Mouse (Mus musculus): ENCODE measurements around the gene Rgma. TPM values are rescaled to one million over a fixed set of nuclear protein-coding genes. Genes with fewer than 3 reads are reported as not detected.
A peak's percentile ranks its signal among the peaks of the same experiment; 100 is the strongest.

Gene Rgma
- 100 to 1,000 TPM; 185 to 206 TPM for total RNA-seq (2021)

- intact Hi-C loops (cut with DNase I), result loop anchor here (5.0 to 10.0 kb wide), 3 partner anchors 168 to 973 kb away; no protein-coding TSS in a partner anchor
- peak; percentile 78 for DNase-seq
Measured at GRCm38 (mm10) chr7:73375257-73376100, at the start of gene Rgma. Gene Rgma (plus strand): TSS chr7:73375509.

GRCm38 (mm10) chr7:73326236-73326635 lies 49.1 kb upstream of the Rgma start:
- intact Hi-C loops (cut with DNase I), result no loop called here

GRCm38 (mm10) chr7:73326680-73327079 lies 48.6 kb upstream of the Rgma start:
- intact Hi-C loops (cut with DNase I), result no loop called here
- DNase-seq, result no peak

More at GRCm38 (mm10) chr7:73326236-73326635, 49.1 kb upstream of the Rgma start:
- DNase-seq, result no peak

- no peak for DNase-seq
- intact Hi-C loops (cut with DNase I), result no loop called here
Measured at GRCm38 (mm10) chr7:73327193-73327592, 48.1 kb upstream of the Rgma start.

- intact Hi-C loops (cut with DNase I), result no loop called here
Measured at GRCm38 (mm10) chr7:73327652-73328051, 47.7 kb upstream of the Rgma start.

DNA sequence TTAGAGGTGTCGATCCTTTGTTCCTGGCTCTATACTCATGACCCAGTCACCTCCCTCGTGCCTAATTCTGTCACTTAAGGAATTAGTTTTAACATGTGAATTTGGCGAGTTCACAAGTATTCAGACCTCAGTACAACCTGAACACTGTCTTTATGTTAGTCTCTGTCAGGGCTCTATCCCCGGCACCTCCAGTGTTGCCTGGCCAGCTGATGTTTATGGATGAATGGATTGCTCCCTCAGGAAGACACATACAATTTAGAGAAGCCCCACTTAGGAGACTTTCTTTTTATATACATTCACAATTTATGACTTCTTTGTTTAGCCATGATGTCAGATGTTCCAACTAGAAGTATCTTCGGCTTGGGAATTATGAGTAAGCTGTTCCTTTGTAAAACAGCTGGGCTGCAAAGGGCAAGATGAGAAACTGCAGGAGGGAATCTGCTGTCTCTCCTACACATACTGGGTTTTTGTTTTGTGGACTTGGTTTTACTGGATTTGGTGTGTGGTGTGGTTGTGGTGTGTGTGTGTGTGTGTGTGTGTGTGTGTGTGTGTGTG lies 46.6 kb upstream of the Rgma start:
- intact Hi-C loops (cut with DNase I), result no loop called here
- DNase-seq, result no peak

More at GRCm38 (mm10) chr7:73327652-73328051, 47.7 kb upstream of the Rgma start:
- DNase-seq, result no peak

- intact Hi-C loops (cut with DNase I), result no loop called here
- DNase-seq, result no peak
Measured at GRCm38 (mm10) chr7:73330754-73331153, 44.6 kb upstream of the Rgma start.

DNA sequence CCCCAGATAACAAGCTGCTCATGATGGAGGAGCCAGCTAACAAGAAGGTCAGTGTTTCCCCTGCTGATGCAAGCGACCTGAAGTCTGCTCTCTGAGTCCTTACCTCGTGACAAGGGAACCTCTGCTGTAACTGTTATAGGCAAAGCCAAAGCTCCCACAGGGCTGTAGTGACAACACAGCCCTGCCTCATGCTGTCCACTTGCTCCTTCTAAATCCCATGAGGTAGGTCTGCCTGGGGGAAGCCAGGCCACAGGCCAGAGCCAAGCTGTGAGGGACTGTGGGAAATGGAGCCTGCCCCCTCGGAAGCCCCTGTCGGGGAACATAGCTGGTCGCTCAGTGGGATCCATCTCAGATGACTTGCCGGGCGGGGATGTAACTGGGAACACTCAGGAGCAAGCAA lies 43.7 kb upstream of the Rgma start:
- intact Hi-C loops (cut with DNase I), result no loop called here

GRCm38 (mm10) chr7:73333398-73333988 lies 41.8 kb upstream of the Rgma start:
- intact Hi-C loops (cut with DNase I), result no loop called here

More for the DNA sequence above, 43.7 kb upstream of the Rgma start:
- DNase-seq, result no peak

DNA sequence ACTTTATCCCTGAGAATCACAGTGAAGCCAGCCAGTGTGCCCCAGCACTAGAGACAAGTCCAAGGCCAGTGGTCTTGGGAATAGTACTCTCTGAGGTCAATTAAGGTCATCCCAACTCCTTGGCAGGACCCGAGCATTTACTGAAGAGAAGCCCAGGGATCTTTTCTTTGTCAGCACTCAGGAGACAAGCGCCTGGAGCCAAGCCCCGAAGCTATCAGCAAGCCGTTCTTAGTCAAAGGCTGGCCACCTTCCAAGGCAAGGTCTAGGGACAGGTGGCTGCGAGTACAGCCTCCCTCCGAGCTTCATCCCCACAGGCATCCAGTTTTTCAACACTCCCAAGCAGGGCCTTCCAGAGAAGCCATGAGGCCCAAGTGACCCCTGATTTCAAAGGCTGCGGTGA lies 40.4 kb upstream of the Rgma start:
- intact Hi-C loops (cut with DNase I), result no loop called here
- DNase-seq, result peak; percentile 75

More at GRCm38 (mm10) chr7:73333398-73333988, 41.8 kb upstream of the Rgma start:
- DNase-seq, result no peak

DNA sequence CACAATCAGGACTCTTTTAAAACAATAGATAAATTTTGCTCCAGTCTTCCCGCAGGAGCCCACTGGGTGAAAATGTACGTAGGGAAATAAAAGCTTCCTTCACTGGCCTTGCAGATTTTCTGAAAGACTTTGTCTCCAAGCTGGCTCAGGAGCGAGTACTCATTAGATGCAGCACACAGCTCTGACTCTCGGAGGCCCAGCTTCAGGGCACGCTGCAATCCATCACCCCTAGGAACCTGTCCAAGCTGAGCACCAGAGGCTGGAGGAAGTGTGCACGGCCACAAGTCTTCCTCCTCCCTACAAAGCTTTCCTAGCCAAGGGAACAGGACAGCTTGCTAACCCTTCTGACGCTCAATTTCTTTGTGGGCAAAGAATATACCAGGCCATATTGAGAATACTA lies 38.9 kb upstream of the Rgma start:
- DNase-seq, result peak; percentile 13
- intact Hi-C loops (cut with DNase I), result no loop called here

DNA sequence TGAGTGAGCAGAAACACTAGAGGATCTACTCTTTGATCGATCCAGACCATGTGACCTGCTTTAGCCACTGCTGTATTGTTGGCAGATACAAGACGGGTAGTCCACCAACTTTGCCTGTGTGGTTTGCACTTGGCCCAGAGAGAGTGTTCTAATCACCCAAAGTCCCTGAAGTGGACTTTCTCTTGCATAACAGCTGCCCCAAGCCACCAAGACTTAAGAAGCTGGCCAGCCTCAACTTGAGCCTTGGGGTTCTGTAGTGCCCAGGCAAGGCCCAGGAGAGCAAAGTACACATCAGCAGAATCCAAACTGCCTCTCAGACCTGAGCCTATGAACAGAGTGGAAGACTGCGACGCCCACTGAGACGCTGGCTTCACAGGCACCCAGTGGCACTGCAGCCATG lies 37.0 kb upstream of the Rgma start:
- intact Hi-C loops (cut with DNase I), result no loop called here
- no peak for DNase-seq

DNA sequence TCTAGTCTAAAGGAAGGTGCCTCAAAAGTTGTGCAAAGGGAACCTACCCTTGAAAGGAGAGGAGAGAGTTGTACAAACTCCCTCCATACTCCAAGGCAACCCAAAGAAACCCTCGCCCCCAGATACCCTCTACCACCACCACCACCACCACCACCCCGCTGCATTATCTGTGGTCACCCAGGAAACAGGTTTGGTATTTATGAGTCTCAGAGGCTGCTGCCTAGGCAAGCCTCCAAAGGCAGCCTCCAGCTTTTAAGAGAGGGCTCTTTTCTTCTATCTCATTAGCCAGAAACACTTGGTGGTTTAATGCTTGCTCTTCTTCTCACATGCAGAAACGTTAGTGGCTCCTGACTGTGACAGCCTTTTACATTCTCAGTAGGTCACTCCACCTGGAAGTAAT lies 31.5 kb upstream of the Rgma start:
- intact Hi-C loops (cut with DNase I), result no loop called here
- no peak for DNase-seq

GRCm38 (mm10) chr7:73348585-73349124 lies 26.7 kb upstream of the Rgma start:
- intact Hi-C loops (cut with DNase I), result no loop called here
- no peak for DNase-seq

DNA sequence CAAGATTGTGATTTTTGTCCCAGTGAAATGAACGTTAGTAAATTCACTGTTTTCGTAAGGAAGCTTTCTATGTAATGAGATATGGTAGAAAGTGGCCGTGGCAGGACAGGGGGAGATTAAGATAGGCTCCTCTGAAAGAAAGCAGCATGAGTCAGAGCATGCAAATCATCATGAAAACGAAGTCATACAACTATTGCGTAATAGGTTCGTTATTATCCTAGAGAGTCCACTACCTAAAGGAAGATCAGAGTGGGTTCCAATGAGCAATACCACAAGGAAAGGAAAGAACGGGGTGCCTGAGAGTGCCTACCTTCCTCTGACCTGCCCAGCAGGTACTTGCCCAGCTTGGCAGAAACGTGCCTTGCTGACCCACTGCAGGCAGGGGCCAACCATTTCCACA lies 26.2 kb upstream of the Rgma start:
- intact Hi-C loops (cut with DNase I), result no loop called here
- no peak for DNase-seq

GRCm38 (mm10) chr7:73355229-73355628 lies 20.1 kb upstream of the Rgma start:
- intact Hi-C loops (cut with DNase I), result no loop called here
- DNase-seq, result no peak

DNA sequence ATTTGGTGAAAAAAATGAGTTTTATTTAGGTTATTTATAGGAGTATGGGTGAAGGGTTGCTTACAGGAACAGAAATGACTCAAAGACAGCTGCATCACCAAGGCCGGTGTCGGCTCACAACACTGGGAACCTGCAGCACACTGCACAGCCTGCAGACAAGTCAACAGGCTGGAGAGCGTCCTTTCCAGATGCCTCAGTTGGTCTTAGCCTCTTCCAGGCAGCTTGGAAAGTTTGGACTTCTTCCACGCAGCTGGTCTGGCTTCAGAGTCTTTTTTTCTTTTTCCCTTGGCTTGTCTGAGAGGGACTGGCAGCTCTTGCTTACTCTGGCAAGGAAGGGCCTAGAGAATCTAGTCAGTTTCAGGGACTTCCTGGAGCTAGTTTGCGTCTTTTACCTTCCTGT lies 18.4 kb upstream of the Rgma start:
- intact Hi-C loops (cut with DNase I), result no loop called here

DNA sequence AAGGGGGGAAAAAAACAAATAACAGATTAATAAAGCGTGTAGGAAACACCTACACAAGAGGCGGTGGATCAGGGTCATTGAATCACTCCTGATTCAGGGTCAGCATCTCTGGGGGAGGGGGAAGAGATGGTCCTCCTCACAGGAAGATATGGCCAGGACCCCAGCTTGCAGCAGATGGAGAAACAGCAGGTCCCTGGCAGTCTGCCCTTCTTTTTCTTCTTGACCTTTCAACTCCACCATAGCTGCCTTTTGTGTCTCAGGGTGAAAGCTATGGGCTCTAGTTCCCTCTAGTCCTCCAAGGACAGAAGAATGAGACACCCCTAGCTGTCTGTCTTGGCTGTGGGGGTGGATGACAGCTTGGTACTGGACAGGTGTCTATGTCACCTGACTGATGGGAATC lies 17.7 kb upstream of the Rgma start:
- no peak for DNase-seq
- intact Hi-C loops (cut with DNase I), result no loop called here

More for the DNA sequence above, 18.4 kb upstream of the Rgma start:
- no peak for DNase-seq

DNA sequence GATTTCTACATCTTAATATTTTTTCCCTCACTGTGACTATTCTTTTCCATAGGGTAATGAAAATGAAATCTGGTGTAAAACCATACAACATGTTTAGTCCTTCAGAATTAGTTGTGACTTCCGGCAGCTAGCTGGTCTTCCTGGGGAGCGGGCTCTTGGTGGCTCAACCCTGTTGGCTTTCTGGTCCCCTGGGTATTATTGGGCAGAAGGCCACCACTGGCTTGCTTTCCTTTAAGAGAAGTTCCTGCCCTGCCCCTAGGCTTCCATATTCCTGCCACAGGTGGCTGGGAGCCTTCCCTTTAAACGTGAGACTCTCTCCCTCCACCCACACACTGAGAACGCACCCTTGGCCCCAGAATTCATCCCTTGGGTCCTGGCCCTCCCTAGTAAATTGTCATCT lies 9.8 kb upstream of the Rgma start:
- intact Hi-C loops (cut with DNase I), result no loop called here
- DNase-seq, result no peak

- intact Hi-C loops (cut with DNase I), result no loop called here
- no peak for DNase-seq
Measured at GRCm38 (mm10) chr7:73365965-73366364, 9.3 kb upstream of the Rgma start.

- intact Hi-C loops (cut with DNase I), result no loop called here
- no peak for DNase-seq
Measured at GRCm38 (mm10) chr7:73367681-73368464, 7.4 kb upstream of the Rgma start.

Measured in left cerebral cortex, postnatal 4 days (tissue).